Mouse (Mus musculus) G1E (cell line): ENCODE measurements around the gene Plek.

Experiments
- CTCF ChIP-seq: IDR thresholded peaks from 2 replicates; pipeline ENCODE4 v1.5.1; 2012; ENCODE audit warnings: low read depth, low read length, inconsistent platforms, mixed read lengths
- GATA1 ChIP-seq: IDR thresholded peaks from 2 replicates; pipeline ENCODE4 v1.6.1; 2012; ENCODE audit warnings: borderline replicate concordance, low read length, inconsistent platforms, mixed read lengths
- GATA2 ChIP-seq: IDR thresholded peaks from 2 replicates; pipeline ENCODE4 v1.6.1; 2012; ENCODE audit warnings: low read depth, low read length, inconsistent platforms, borderline replicate concordance
- POLR2AphosphoS5 ChIP-seq: IDR thresholded peaks from 2 replicates; pipeline ENCODE4 v1.6.1; 2012; ENCODE audit warnings: low read depth, low read length, inconsistent platforms; ENCODE audit not compliant: insufficient replicate concordance
- TAL1 ChIP-seq: conservative IDR thresholded peaks from 2 replicates; pipeline ENCODE4 v1.6.1; 2012; ENCODE audit warnings: low read depth, low read length, inconsistent platforms, mixed read lengths

DNA sequence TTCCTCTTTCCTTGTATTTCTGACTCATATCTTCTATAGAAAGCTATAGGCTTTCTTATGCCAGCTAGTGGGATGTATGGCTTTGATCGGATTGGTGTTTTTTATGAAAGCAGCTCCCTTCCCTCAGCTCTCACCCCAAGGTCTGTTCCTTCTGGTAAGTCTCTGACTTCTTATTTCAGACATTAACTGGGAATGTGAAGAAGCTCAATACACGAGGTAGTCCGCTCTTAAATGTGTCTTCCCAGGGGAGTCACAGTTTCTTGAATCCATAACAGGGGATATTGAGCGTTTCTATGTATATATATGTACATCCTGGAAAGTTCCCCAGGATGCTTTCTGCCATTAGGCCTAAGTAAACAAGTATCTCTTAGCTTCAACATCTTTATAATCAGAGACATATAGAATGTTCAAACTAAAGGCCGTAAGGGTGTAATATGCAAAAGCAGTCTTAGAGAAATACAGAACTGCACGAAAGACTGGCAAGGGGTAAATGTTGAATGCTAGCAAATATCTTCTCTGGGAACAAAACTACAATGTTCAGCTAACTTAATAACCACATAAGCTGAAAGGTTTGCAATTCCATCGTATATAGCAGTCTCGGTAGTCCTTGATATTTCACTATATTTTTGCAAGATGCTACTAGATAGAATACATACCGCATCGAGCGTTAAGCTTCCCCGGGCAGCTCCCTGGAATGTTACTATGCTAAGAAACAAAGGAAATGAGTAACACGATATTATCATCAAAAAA, 101.8 kb downstream of the Plek start:
- TF ChIP-seq CTCF = no peak
- TF ChIP-seq GATA1 = no peak
- TF ChIP-seq TAL1 = no peak
- TF ChIP-seq POLR2AphosphoS5 = no peak
- TF ChIP-seq GATA2 = no peak
